Mouse (Mus musculus): ENCODE data around the gene Slc8b1.

DNA sequence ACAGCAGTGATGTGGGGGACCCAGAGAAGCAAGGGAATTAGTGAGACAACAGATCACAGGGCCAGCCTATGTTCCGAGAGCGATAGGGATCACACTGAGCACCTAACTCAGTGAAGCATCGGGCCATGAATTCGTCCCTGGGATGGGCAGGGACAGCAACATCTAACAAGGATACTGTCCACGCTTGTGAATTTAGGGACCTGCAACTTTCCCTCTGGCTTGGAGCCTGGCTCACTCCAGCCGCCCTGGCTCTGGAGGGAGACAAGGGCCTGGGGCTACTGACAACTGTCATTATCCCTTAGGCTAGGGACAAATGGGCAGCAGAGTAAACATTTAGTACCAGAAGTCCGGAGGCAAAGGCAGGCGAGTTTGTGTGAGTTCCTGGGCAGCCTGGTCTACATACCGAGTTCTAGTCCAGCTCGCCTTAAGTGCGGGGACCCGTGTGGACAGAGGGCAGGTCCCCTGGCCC, 8.3 kb upstream of the Slc8b1 start:
- TF ChIP-seq CTCF (IDR thresholded peaks at IDR 0.05; ENCODE audit: low read depth) (no peak), EP300 (optimal IDR thresholded peaks at IDR 0.05) (no peak)

All from stomach, postnatal 0 days (tissue).